Mouse (Mus musculus) v-Abl transformed pro-B cells (cell line): ENCODE results near the gene Wnt5b.

Experiments
- in situ Hi-C, 2 experiments: fragments of 400-800 bp; cut with MboI; formaldehyde crosslinking; loops; one replicate each; pipeline ENCODE4 v1.15.1; 2025; ENCODE audit not compliant: unreplicated experiment in 2 of 2

Gene Wnt5b

GRCm38 (mm10) chr6:119543803-119544517, at the start of gene Wnt5b:
Gene Wnt5b (minus strand): TSS chr6:119544347.
- in situ Hi-C loops: no loop called here

GRCm38 (mm10) chr6:119590872-119591271, 46.7 kb upstream of the Wnt5b start:
- in situ Hi-C loops: no loop called here

- in situ Hi-C loops: no loop called here
Measured at GRCm38 (mm10) chr6:119587897-119588296, 43.8 kb upstream of the Wnt5b start.

DNA sequence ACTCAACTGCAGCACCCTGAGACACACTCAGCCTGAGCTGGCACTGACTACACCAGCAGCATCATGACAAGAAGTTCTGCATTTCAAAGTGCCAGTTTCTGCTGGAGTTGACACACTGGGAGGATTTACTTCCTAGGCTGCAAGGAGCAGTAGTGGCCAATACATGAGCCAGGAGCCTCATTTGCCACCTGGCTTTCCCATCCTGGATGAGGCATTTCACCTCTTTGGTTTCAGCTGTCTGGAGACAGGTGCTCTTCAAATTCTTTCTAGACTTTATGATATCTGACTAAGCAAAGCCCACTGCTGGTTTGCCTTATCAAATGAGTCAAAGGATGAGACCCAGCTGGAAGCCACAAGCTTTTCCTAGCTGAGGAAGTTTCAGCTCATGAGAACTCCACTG, 43.3 kb upstream of the Wnt5b start:
- in situ Hi-C loops: no loop called here

DNA sequence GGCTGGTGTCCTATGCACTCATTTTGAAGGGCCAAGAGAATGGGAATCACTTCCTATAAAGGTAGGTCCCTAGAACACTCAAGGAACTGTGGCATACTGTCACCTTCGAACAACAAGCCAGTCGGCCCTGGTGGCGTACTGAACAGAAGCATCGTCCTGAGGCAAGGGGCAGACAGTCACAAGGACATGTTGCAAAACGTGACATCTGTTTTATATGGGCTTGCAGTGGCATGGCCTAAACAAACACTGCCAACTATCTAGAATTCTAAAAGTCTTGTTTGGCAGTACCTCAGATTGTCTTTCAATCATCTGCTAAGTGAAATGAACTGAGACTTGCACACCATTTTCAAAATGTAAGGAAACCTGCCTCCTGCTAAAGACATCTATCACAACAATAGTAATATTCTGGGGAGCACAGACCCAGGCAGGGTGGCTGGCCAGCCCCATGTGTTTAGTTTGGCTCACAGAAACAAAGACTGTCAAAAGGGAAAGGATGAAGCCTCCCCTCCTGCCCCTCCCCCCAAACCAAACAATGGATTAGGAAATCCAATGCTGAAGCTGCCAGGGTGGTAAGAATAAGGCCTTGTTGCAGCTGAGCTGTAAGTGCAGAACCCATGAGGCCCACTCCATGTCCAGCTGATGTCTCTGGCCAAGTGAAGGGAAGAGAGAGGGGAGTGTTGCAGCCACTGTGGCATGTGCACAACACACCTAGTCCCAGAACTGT, 41.7 kb upstream of the Wnt5b start:
- in situ Hi-C loops: no loop called here

DNA sequence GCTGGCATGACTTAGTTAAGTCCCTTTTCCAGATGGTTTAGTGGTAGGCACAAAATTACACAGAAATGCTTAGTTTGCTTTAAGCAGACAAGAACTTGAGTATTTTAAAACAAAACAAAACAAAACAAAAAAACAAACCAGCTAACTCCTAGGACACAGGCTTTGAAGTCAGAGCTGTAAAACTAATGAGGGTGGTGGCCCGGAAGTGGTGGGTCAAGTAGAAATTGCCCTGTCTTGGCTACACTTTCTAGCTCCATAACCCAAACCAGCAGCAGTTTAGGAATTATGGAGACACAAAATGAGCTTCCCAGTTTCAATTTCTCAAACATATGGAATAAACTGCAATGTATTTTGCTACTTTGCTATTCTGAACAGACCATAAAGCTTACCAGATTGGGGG, 39.9 kb upstream of the Wnt5b start:
- in situ Hi-C loops: no loop called here

DNA sequence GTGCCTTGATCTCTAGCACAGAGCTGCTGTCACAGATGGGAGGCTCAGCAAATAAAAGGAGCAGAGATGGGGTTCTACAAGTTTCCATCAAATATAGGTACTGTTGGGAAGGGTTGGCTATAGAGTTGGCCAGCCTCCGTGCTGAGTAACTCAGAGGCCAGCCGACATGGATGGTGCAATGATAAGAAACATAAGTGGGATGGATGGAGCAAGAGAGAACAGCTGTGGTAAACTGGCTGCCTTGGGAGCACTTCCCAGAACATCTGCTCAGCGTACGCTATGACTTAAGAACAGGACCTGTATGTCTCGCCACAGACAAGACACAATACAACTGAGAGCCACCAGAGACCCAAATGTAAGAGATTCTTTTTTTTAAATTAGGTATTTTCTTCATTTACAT, 39.0 kb upstream of the Wnt5b start:
- in situ Hi-C loops: no loop called here

- in situ Hi-C loops: no loop called here
Measured at GRCm38 (mm10) chr6:119576706-119577105, 32.6 kb upstream of the Wnt5b start.

DNA sequence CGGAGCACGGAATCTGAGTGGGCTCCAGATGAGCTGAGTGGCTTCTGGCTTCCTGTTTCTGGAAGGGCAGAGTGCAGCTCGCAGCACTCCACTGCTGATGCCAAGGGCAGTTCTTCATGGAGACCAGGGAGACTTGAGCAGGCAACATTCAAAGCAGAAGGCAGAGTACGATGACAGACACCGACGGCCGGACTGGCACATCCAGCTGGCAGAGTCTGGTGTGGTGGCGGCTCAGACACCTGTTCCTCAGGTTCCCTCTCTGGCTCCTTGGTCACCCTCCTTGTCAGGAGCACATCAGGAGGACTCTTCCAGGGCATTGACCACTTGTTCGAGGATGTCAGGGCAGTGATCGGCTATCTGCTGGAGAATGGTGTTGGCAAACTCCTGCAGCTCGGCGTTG, 31.2 kb upstream of the Wnt5b start:
- in situ Hi-C loops: no loop called here

DNA sequence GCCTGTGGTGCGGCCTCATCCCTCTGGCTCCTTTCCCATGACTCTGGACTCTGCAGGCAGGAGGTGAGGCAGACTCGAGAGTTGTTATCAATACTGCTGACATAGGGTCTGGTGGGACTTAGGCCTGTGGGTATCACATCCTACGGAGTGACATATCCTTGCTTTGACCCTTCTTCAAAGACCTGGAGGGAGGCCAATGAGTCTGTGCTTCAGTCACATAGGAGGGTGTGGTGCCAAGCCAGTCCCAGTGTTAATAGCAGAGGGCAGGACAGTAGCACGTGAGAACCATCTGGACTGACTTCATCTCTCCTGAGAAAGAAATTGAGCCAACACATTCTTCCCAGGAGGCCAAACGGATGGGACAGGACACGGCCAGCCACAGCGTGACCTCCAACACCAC, 28.1 kb upstream of the Wnt5b start:
- in situ Hi-C loops: no loop called here

DNA sequence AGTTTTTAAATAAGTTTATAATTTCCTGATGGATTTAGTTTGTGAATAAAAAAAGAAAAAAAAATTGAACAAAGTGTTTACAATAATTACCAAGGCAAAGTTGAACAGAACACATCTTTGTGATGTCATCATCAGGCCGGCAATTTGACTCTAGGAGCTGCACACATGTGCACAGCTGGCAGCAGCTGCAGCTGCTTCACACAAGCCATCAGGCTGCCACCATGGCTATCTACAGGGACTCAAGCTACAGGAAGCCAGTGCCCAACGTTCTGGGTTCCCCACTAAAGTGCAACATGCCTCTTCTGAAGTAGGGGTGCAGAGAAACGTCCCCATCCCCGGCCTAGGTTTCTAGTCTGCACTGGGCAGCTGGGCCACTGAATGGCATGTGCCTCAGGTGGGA, 26.6 kb upstream of the Wnt5b start:
- in situ Hi-C loops: no loop called here

DNA sequence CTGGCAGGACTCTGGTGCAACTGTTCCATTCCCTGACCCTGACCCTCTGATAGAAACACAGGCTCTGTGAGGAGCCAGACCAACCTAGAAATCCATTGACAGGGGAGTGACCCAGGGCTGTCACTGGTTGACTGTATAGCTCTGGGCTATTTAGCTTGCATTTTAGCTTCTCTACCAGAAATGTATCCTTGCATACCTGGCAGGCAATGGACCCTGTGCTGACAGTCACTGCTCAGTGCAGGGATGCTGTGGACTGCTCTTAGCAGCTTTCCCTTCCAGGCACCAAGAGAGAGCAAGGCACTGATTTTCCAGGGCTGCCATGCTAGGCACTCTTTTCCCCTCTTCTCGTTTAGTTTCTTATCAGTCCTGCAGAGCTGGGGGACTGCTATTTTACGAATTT, 24.2 kb upstream of the Wnt5b start:
- in situ Hi-C loops: no loop called here

DNA sequence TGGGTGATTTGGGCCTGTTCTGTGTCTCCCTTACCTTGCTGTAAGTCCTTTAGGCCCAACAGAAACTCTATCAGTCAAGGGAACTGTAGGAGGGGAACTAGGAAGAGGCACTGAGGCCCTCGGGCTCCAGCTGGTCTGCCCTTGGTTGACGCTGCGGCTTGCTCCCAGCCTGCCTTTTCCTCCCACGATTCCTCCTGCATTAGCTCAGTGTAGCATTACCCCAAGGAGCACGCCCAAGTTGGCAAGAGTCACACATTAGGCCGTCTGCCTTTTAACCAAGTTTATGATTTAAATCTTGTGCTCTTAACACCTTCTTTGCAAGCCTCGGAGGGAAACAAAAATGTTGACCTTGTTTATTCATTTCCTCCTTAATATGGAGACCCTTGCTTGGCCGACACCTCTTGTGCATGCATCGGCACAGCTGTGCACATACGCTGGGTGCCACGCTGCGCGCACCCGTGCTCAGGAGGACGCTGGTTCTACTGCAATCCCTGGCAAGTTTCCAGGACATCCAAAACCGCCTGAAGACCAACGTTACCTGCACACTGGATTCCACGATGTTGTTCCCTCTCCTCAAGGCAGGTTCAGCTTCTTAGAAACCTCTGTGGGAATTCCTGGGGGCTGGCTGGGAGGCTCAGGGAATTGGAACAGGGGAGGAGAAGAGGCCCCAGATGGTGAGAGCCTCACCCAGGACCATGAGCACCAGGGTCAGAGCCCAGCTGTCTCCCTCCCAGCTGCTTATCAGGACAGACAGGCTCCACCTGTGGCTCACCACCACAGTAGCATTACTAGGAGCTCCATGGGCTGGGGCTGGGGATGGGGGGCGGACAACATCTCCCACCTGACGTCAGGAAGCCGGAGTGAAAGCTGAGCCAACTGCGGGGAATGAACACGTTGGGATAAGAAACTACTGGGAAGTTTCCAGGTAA, 21.6 kb upstream of the Wnt5b start:
- in situ Hi-C loops: no loop called here

DNA sequence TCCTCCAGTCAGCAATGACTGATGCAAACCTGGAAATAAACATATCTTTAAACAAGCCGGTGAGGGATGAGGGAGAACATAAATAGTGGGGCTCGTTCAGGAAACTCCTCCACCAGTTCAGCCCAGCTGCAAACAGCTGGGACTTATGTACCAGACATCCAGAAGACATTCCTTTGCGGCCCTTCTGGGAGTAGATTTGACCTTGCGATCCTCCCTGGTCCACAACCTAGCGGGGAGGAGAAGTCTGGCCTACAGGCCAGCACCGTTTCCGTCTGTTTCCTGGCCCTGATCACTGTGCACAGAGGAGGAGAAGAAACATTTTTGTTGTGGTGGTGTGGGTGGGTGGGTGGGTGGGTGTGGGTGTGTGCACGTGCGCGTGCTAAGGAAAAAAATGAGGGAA, 18.4 kb upstream of the Wnt5b start:
- in situ Hi-C loops: no loop called here

DNA sequence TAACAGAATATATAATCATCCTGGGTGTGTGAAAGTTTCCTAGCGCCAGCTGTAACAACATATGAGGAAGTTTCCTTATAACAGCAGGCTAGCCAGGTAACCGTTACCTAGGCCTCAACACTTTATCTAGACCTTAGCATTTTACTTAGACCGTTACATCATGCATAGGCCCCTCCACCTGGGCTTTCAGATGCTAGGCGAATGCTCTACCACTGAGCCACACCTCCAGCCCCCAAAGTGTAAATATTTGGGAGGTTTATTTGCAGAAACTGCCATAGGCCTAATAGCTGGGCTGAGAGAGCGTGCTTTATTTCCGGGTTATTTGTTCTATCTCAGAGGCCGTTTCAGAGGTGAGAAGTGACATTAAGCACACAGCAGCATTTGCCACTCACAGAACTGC, 14.7 kb upstream of the Wnt5b start:
- in situ Hi-C loops: no loop called here

GRCm38 (mm10) chr6:119554439-119554838, 10.3 kb upstream of the Wnt5b start:
- in situ Hi-C loops: no loop called here

- in situ Hi-C loops: no loop called here
Measured at GRCm38 (mm10) chr6:119544518-119544864, 344 bp upstream of the Wnt5b start.

GRCm38 (mm10) chr6:119543456-119543802, 718 bp downstream of the Wnt5b start:
- in situ Hi-C loops: no loop called here

DNA sequence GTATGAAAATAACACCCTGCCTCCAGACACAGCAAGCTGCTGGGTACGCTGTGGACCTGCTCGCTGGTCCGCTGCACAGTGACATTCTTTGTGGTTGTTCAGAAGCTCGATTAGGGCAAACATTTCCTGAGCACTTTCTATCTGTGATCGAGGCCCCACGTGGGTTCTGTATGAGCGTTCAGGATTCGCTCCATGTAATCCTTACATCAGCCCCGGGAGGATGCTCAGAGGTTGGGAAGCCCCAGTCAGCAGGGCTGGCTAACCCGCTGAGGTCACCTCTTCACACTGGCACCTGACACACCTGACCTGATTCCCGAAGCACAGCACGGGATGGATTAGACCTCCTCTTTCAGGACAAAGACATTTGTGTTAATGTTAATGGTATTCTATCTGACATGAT, 8.3 kb downstream of the Wnt5b start:
- in situ Hi-C loops: no loop called here

DNA sequence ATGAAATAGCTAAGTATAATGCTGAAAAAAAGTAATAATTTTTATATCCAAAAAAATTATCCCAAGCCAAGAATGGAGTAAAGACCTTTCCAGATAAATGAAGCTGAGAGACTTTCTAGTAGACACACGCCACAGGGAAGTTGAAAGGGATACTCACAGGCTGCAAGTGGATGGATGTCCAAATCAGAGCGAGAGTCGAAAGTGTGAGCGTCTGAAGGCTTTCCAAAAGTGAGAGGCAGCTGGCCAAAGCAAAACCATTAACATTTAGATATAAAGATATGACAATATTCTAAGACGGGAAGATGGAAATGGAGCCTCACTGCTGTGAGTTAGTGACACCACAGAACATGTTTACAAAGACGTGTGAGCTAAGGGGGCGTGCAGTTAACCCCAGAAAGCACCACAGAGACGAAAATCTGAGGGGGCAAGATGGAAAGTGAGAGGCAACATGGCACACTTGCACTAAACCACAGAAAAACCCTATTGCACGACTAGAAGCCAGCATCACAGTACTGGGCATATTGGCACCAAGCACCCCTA, 10.9 kb downstream of the Wnt5b start:
- in situ Hi-C loops: no loop called here

GRCm38 (mm10) chr6:119529659-119530058, 14.5 kb downstream of the Wnt5b start:
- in situ Hi-C loops: no loop called here
